Mouse (Mus musculus) spleen, adult 2 months (tissue): ENCODE data around the gene Ddr1. TPM values are rescaled to one million over a fixed set of nuclear protein-coding genes. Genes with fewer than 3 reads are reported as not detected.
"Not testable (repeated sequence)": the region's sequence is repeated elsewhere in the genome, so short reads cannot be mapped to it uniquely, and the experiment has no call there.

ENCODE experiments used
- DNase-seq, 2 experiments: peaks; one replicate each; pipeline versions ENCODE4 v3.0.0 to v3.0.0-alpha.2; 2012 to 2021; ENCODE audit warnings: low spot score in 2 of 2, low read depth in 1 of 2
- H3K27ac ChIP-seq: fragments of 200-500 bp; 2 replicates; pipeline ENCODE4 v1.5.1; 2012; ENCODE audit warnings: low read length, inconsistent platforms; ENCODE audit not compliant: insufficient read depth
- H3K27me3 ChIP-seq: fragments of 200-500 bp; 2 replicates; pipeline ENCODE4 v1.6.1; 2012; ENCODE audit warnings: mild to moderate bottlenecking, moderate library complexity, low read length, inconsistent platforms; ENCODE audit not compliant: control insufficient read depth, insufficient read depth
- H3K36me3 ChIP-seq: fragments of 200-500 bp; 2 replicates; pipeline ENCODE4 v1.6.1; 2012; ENCODE audit warnings: mild to moderate bottlenecking, low read length, inconsistent platforms; ENCODE audit not compliant: control insufficient read depth, insufficient read depth
- H3K4me1 ChIP-seq: fragments of 200-500 bp; 2 replicates; pipeline ENCODE4 v1.6.1; 2011; ENCODE audit warnings: inconsistent platforms; ENCODE audit not compliant: control insufficient read depth, insufficient read depth, insufficient read length
- H3K4me3 ChIP-seq: fragments of 200-500 bp; 2 replicates; pipeline ENCODE4 v1.5.1; 2011; ENCODE audit warnings: mild to moderate bottlenecking, inconsistent platforms; ENCODE audit not compliant: insufficient read depth, insufficient read length; ENCODE audit errors: extremely low read depth
- CTCF ChIP-seq: fragments of 200-500 bp; IDR thresholded peaks from 2 replicates; pipeline ENCODE4 v1.5.1; 2011; ENCODE audit warnings: mild to moderate bottlenecking, inconsistent platforms; ENCODE audit not compliant: insufficient read depth, insufficient read length, insufficient replicate concordance; ENCODE audit errors: extremely low read depth
- POLR2A ChIP-seq: fragments of 200-500 bp; IDR thresholded peaks from 2 replicates; pipeline ENCODE4 v1.6.1; 2011; ENCODE audit warnings: low read depth, low read length, inconsistent platforms
- WGBS: fragments of 180-500 bp; shearing (Covaris S2); methylation state at CpG from one replicate; pipeline ENCODE4 v1.1.7; 2018; 5-methylcytosine and 5-hydroxymethylcytosine counted together
- polyA plus RNA-seq: library from polyadenylated mRNA; depleted of rRNA; stranded (reverse); fragments of >200 nt; gene quantifications from 2 replicates; pipeline ENCODE4 v1.2.3, GENCODE M21; 2012

The Ddr1 gene
- polyA plus RNA-seq, 1 experiment = 27.0 TPM

DNA sequence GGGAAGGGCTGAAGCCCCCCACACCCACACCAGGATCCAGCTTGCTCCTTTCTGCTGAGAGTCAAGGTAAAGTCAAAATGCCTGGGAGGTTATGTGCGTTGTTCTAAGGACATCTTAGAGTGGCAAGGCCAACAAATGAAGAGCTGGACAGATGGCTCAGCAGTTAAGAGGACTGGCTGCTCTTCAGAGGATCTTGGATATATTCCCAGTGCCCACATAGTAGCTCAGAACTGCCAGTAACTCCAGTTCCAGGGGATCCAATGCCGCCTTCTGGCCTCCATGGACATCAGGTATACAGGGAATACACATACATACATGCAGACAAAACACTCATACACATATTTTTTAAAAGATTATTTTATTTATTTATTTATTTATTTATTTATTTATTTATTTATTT, 29.0 kb upstream of the Ddr1 start:
- 91% methylated on average over 2 of the region's 2 CpGs for WGBS
- no peak overlapping the region for H3K4me3 ChIP-seq
- H3K4me1 ChIP-seq = peaks cover 5% of the 10 kb centered on the region; the same call in 1 of the 2 replicates
- H3K27me3 ChIP-seq = no peaks in the 10 kb centered on the region
- TF ChIP-seq POLR2A = no peak
- TF ChIP-seq CTCF = no peak
- DNase-seq = no peak
- peak overlapping the region; percentile 33 for H3K27ac ChIP-seq
- H3K36me3 ChIP-seq = no peaks in the 10 kb centered on the region

- H3K27ac ChIP-seq = peak overlapping the region; percentile 80
- TF ChIP-seq CTCF (no peak), POLR2A (no peak)
- WGBS = 70% methylated on average over 10 of the region's 10 CpGs
- H3K36me3 ChIP-seq = no peaks in the 10 kb centered on the region
- H3K27me3 ChIP-seq = no peaks in the 10 kb centered on the region; the same call in 1 of the 2 replicates
- H3K4me1 ChIP-seq = peaks cover 5% of the 10 kb centered on the region; the same call in 1 of the 2 replicates
- no peak for DNase-seq
- H3K4me3 ChIP-seq = no peak overlapping the region
Measured at GRCm38 (mm10) chr17:35731431-35732145, 27.2 kb upstream of the Ddr1 start.

- 0 out of 2 replicates have a peak overlapping the region, but pooled peaks have one; percentile 9 for H3K27ac ChIP-seq
- not testable (repeated sequence) for H3K27me3 ChIP-seq, H3K36me3 ChIP-seq, H3K4me3 ChIP-seq, H3K4me1 ChIP-seq, DNase-seq
- WGBS = 81% methylated on average over 3 of the region's 3 CpGs
Measured at GRCm38 (mm10) chr17:35730112-35730511, 25.7 kb upstream of the Ddr1 start.

GRCm38 (mm10) chr17:35728821-35729220, 24.4 kb upstream of the Ddr1 start:
- Histone ChIP-seq H3K4me1 (no peaks in the 10 kb centered on the region; the same call in 1 of the 2 replicates), H3K27me3 (no peaks in the 10 kb centered on the region; the same call in 1 of the 2 replicates), H3K36me3 (no peaks in the 10 kb centered on the region), H3K4me3 (no peak overlapping the region), H3K27ac (no peak overlapping the region)
- DNase-seq = no peak
- 82% methylated on average over 4 of the region's 4 CpGs for WGBS
- TF ChIP-seq POLR2A = no peak
- no peak for TF ChIP-seq CTCF

DNA sequence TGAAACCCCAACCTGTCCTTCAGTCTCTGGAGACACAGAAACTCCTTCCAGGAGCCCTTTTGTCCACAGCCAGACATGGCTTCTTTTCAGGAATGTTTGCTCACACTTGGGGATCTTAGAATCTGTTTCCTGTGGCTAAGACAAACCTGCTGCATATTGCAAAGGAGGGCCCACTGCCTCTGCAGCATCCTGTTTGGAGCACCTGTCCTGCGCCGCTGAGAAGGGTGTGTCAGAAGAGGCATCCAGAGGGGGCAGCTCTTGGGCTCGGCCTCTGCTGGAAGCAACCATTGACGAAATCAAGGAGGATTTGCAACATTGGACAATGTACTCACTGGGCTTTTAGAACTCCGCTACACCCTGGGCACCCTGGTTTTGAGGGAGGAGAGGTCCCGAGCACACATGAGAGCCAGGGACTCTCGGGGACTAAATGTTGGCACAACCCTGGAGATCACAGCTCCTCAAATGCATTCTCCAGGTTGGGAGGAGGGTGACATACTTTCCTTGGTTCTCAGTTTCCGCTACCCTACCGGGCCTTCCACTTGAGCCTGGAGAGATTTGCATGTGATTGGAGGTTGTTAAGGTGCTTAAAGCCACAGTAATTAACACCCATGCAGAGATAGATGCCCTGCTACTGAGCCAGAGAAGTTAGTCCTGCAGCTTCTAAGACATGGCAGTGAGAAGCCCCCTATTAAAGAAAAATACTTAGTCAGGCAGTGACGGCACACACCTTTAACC, 23.2 kb upstream of the Ddr1 start:
- no peaks in the 10 kb centered on the region; the same call in 1 of the 2 replicates for H3K4me1 ChIP-seq

DNA sequence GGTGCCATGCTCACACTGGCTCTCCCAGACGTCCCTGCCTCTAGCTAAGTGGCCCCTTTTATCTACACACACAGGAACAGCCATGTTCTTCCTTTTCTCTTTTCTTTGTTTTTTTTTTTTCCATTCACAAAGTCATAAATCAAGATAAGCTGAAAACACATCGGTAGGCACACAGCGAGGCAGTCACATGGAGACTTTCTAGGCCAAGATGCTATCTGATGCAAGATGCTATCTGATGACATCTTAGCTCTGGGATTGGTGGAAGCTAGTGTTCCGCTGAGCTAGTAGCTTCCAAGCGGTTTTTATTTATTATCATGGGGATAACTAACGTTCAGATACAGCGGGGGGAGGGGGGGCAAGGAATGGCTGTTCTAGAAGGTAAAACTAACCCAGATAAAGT, 22.6 kb upstream of the Ddr1 start:
- no peaks in the 10 kb centered on the region for H3K36me3 ChIP-seq
- 44% methylated on average over 7 of the region's 7 CpGs for WGBS
- H3K27ac ChIP-seq = no peak overlapping the region; the same call in 1 of the 2 replicates
- no peak overlapping the region for H3K4me3 ChIP-seq
- TF ChIP-seq CTCF = no peak
- no peak for TF ChIP-seq POLR2A
- no peaks in the 10 kb centered on the region; the same call in 1 of the 2 replicates for H3K27me3 ChIP-seq
- H3K4me1 ChIP-seq = no peaks in the 10 kb centered on the region; the same call in 1 of the 2 replicates
- no peak for DNase-seq

More for the DNA sequence above, 23.2 kb upstream of the Ddr1 start:
- no peaks in the 10 kb centered on the region for H3K36me3 ChIP-seq
- 77% methylated on average over 10 of the region's 10 CpGs for WGBS
- no peak for TF ChIP-seq POLR2A
- no peak for TF ChIP-seq CTCF
- peak overlapping the region; percentile 4; the same call in 1 of the 2 replicates for H3K27ac ChIP-seq
- DNase-seq = no peak
- H3K4me3 ChIP-seq = no peak overlapping the region
- no peaks in the 10 kb centered on the region; the same call in 1 of the 2 replicates for H3K27me3 ChIP-seq
